Mouse (Mus musculus) testis, adult 2 months (tissue): Measurements from ENCODE around the gene Gpam. TPM values are rescaled to one million over a fixed set of nuclear protein-coding genes. Genes with fewer than 3 reads are reported as not detected.

Experiments used
- H3K27ac ChIP-seq: fragments of 200-500 bp; 2 replicates; pipeline ENCODE4 v1.5.1; 2012; ENCODE audit warnings: low read depth, low read length; ENCODE audit not compliant: control insufficient read depth, insufficient read depth
- H3K27me3 ChIP-seq: fragments of 200-500 bp; 2 replicates; pipeline ENCODE4 v1.6.1; 2012; ENCODE audit warnings: mild to moderate bottlenecking, low read length, moderate library complexity; ENCODE audit not compliant: control insufficient read depth, insufficient read depth
- H3K36me3 ChIP-seq: fragments of 200-500 bp; 2 replicates; pipeline ENCODE4 v1.6.1; 2012; ENCODE audit warnings: mild to moderate bottlenecking, low read length; ENCODE audit not compliant: control insufficient read depth, insufficient read depth
- H3K4me1 ChIP-seq: fragments of 200-500 bp; 2 replicates; pipeline ENCODE4 v1.6.1; 2012; ENCODE audit warnings: low read length; ENCODE audit not compliant: control insufficient read depth, insufficient read depth
- H3K4me3 ChIP-seq: fragments of 200-500 bp; 2 replicates; pipeline ENCODE4 v1.5.1; 2012; ENCODE audit warnings: low read depth, mild to moderate bottlenecking, low read length, moderate library complexity, mixed read lengths; ENCODE audit not compliant: control insufficient read depth
- CTCF ChIP-seq: fragments of 200-500 bp; IDR thresholded peaks from 2 replicates; pipeline ENCODE4 v1.5.1; 2012; ENCODE audit warnings: low read depth, mild to moderate bottlenecking, inconsistent platforms, low read length, moderate library complexity; ENCODE audit not compliant: control insufficient read depth, insufficient read depth, insufficient replicate concordance
- POLR2A ChIP-seq: fragments of 200-500 bp; IDR thresholded peaks from 2 replicates; pipeline ENCODE4 v1.6.1; 2012; ENCODE audit warnings: low read depth, mild to moderate bottlenecking, inconsistent platforms, low read length, moderate library complexity; ENCODE audit not compliant: control insufficient read depth
- polyA plus RNA-seq: library from polyadenylated mRNA; depleted of rRNA; stranded (reverse); fragments of >200 nt; gene quantifications from 2 replicates; pipeline ENCODE4 v1.2.3, GENCODE M21; 2012

Gpam gene
- polyA plus RNA-seq, 1 experiment: 9.3 TPM

GRCm38 (mm10) chr19:55117991-55118390 is 9.0 kb downstream of the Gpam start:
- peaks cover 2% of the 10 kb centered on the region; the same call in 1 of the 2 replicates for H3K4me1 ChIP-seq
- H3K27me3 ChIP-seq: no peaks in the 10 kb centered on the region
- no peak overlapping the region for H3K27ac ChIP-seq
- no peaks in the 10 kb centered on the region for H3K36me3 ChIP-seq
- H3K4me3 ChIP-seq: no peak overlapping the region
- no peak for TF ChIP-seq CTCF
- no peak for TF ChIP-seq POLR2A

GRCm38 (mm10) chr19:55117059-55117815 is 9.8 kb downstream of the Gpam start:
- Histone ChIP-seq H3K4me3 (no peak overlapping the region), H3K27me3 (no peaks in the 10 kb centered on the region), H3K36me3 (no peaks in the 10 kb centered on the region), H3K27ac (no peak overlapping the region), H3K4me1 (no peaks in the 10 kb centered on the region)
- TF ChIP-seq CTCF (no peak), POLR2A (no peak)

GRCm38 (mm10) chr19:55115532-55115931 is 11.5 kb downstream of the Gpam start:
- no peaks in the 10 kb centered on the region for H3K36me3 ChIP-seq
- TF ChIP-seq POLR2A: no peak
- no peak for TF ChIP-seq CTCF
- H3K4me3 ChIP-seq: no peak overlapping the region
- no peaks in the 10 kb centered on the region for H3K4me1 ChIP-seq
- no peaks in the 10 kb centered on the region for H3K27me3 ChIP-seq
- H3K27ac ChIP-seq: no peak overlapping the region

GRCm38 (mm10) chr19:55114825-55115395 is 12.1 kb downstream of the Gpam start:
- Histone ChIP-seq H3K27ac (no peak overlapping the region), H3K4me3 (no peak overlapping the region), H3K4me1 (no peaks in the 10 kb centered on the region), H3K27me3 (no peaks in the 10 kb centered on the region), H3K36me3 (no peaks in the 10 kb centered on the region)
- TF ChIP-seq CTCF: no peak
- no peak for TF ChIP-seq POLR2A

- Histone ChIP-seq H3K27ac (no peak overlapping the region), H3K4me3 (no peak overlapping the region), H3K4me1 (no peaks in the 10 kb centered on the region; the same call in 1 of the 2 replicates), H3K27me3 (no peaks in the 10 kb centered on the region), H3K36me3 (no peaks in the 10 kb centered on the region)
- TF ChIP-seq POLR2A: no peak
- no peak for TF ChIP-seq CTCF
These were observed 19.1 kb downstream of the Gpam start for GRCm38 (mm10) chr19:55107896-55108295.

GRCm38 (mm10) chr19:55105969-55106368 is 21.1 kb downstream of the Gpam start:
- H3K4me1 ChIP-seq: no peaks in the 10 kb centered on the region; the same call in 1 of the 2 replicates
- no peak overlapping the region for H3K4me3 ChIP-seq
- TF ChIP-seq POLR2A (no peak), CTCF (no peak)
- no peaks in the 10 kb centered on the region for H3K36me3 ChIP-seq
- peak overlapping the region; percentile 48 for H3K27ac ChIP-seq
- no peaks in the 10 kb centered on the region for H3K27me3 ChIP-seq

GRCm38 (mm10) chr19:55103081-55103830 is 23.8 kb downstream of the Gpam start:
- H3K27me3 ChIP-seq: no peaks in the 10 kb centered on the region
- H3K36me3 ChIP-seq: no peaks in the 10 kb centered on the region
- no peak overlapping the region for H3K4me3 ChIP-seq
- TF ChIP-seq POLR2A (no peak), CTCF (no peak)
- peak overlapping the region; percentile 51 for H3K27ac ChIP-seq
- H3K4me1 ChIP-seq: peaks cover 6% of the 10 kb centered on the region
